Mouse (Mus musculus) large intestine, adult 2 months (tissue): Measurements from ENCODE around the gene Mknk1. TPM values are rescaled to one million over a fixed set of nuclear protein-coding genes. Genes with fewer than 3 reads are reported as not detected.

ENCODE experiments used
- polyA plus RNA-seq: library from polyadenylated mRNA; depleted of rRNA; stranded (reverse); fragments of >200 nt; gene quantifications from 2 replicates; pipeline ENCODE4 v1.2.3, GENCODE M21; 2012; rRNA removed

Mknk1 gene
- polyA plus RNA-seq, 1 experiment: 23.6 TPM

Other genes starting within 250 kb of the Mknk1 start
- not detected in 2 replicates for gene Cyp4a32, start 238.2 kb upstream of the Mknk1 start, polyA plus RNA-seq
- 32.9 and 138 TPM in 2 replicates for gene Cyp4b1, start 191.5 kb upstream of the Mknk1 start, polyA plus RNA-seq
- gene Efcab14, start 101.5 kb upstream of the Mknk1 start, polyA plus RNA-seq: 19.1 and 38.2 TPM in 2 replicates
- 0.32 and 0.60 TPM in 2 replicates for gene Tex38, start 58.2 kb upstream of the Mknk1 start, polyA plus RNA-seq
- 15.0 and 24.4 TPM in 2 replicates for gene Atpaf1, start 54.4 kb upstream of the Mknk1 start, polyA plus RNA-seq
- 16.7 and 62.4 TPM in 2 replicates for gene Mob3c, start 11.1 kb upstream of the Mknk1 start, polyA plus RNA-seq
- gene Kncn, start 45.2 kb downstream of the Mknk1 start, polyA plus RNA-seq: not detected in 2 replicates
- not detected in 2 replicates for gene 6430628N08Rik, start 51.5 kb downstream of the Mknk1 start, polyA plus RNA-seq
- not detected in 2 replicates for gene Dmbx1, start 100.7 kb downstream of the Mknk1 start, polyA plus RNA-seq
- 58.1 and 79.3 TPM in 2 replicates for gene Faah, start 178.7 kb downstream of the Mknk1 start, polyA plus RNA-seq
- gene Nsun4, start 214.7 kb downstream of the Mknk1 start, polyA plus RNA-seq: 9.2 and 10.9 TPM in 2 replicates
- 240 and 273 TPM in 2 replicates for gene Uqcrh, start 235.9 kb downstream of the Mknk1 start, polyA plus RNA-seq
- gene Lrrc41, start 236.1 kb downstream of the Mknk1 start, polyA plus RNA-seq: 41.8 and 58.8 TPM in 2 replicates